Mouse (Mus musculus) kidney, adult 2 months (tissue): ENCODE results near the gene Tmem30b. TPM values are rescaled to one million over a fixed set of nuclear protein-coding genes. Genes with fewer than 3 reads are reported as not detected.

ENCODE experiments used
- DNase-seq: peaks from one replicate; pipeline ENCODE4 v3.0.0; 2021
- H3K27ac ChIP-seq: fragments of 200-500 bp; 2 replicates; pipeline ENCODE4 v1.5.1; 2012; ENCODE audit warnings: low read depth, low read length, control low read depth, inconsistent platforms; ENCODE audit not compliant: insufficient read depth
- H3K27me3 ChIP-seq: fragments of 200-500 bp; replicated peaks from 2 replicates; pipeline ENCODE4 v1.6.1; 2012; ENCODE audit warnings: mild to moderate bottlenecking, moderate library complexity, low read length, inconsistent platforms; ENCODE audit not compliant: control insufficient read depth, insufficient read depth
- H3K36me3 ChIP-seq: fragments of 200-500 bp; 2 replicates; pipeline ENCODE4 v1.6.1; 2012; ENCODE audit warnings: mild to moderate bottlenecking, moderate library complexity, low read length, inconsistent platforms; ENCODE audit not compliant: control insufficient read depth, insufficient read depth
- H3K4me1 ChIP-seq: fragments of 200-500 bp; 2 replicates; pipeline ENCODE4 v1.6.1; 2011; ENCODE audit warnings: low read length; ENCODE audit not compliant: control insufficient read depth, insufficient read depth
- H3K4me3 ChIP-seq: fragments of 200-500 bp; 2 replicates; pipeline ENCODE4 v1.5.1; 2011; ENCODE audit warnings: mild to moderate bottlenecking, low read depth, low read length, control low read depth; ENCODE audit not compliant: insufficient read depth
- CTCF ChIP-seq: fragments of 200-500 bp; conservative IDR thresholded peaks from 2 replicates; pipeline ENCODE4 v1.5.1; 2011; ENCODE audit warnings: low read depth, mild to moderate bottlenecking, control low read depth, low read length, moderate library complexity, mixed read lengths; ENCODE audit not compliant: insufficient read depth, insufficient read length
- POLR2A ChIP-seq: fragments of 200-500 bp; IDR thresholded peaks from one replicate; pipeline ENCODE4 v1.6.1; 2011; ENCODE audit warnings: low read depth, low read length, control low read depth
- WGBS: fragments of 180-500 bp; shearing (Covaris S2); methylation state at CpG from one replicate; pipeline ENCODE4 v1.1.7; 2018; 5-methylcytosine and 5-hydroxymethylcytosine counted together
- polyA plus RNA-seq: library from polyadenylated mRNA; depleted of rRNA; stranded (reverse); fragments of >200 nt; gene quantifications from 2 replicates; pipeline ENCODE4 v1.2.3, GENCODE M21; 2012

Tmem30b gene
- polyA plus RNA-seq, 1 experiment, result 16.5 TPM

GRCm38 (mm10) chr12:73558525-73559195 is 12.5 kb upstream of the Tmem30b start:
- Histone ChIP-seq H3K27me3 (no peaks in the 10 kb centered on the region), H3K36me3 (no peaks in the 10 kb centered on the region), H3K4me1 (no peaks in the 10 kb centered on the region), H3K27ac (no peak overlapping the region), H3K4me3 (no peak overlapping the region)
- 93% methylated on average over 20 of the region's 20 CpGs for WGBS
- no peak for DNase-seq
- TF ChIP-seq POLR2A (no peak), CTCF (no peak)

DNA sequence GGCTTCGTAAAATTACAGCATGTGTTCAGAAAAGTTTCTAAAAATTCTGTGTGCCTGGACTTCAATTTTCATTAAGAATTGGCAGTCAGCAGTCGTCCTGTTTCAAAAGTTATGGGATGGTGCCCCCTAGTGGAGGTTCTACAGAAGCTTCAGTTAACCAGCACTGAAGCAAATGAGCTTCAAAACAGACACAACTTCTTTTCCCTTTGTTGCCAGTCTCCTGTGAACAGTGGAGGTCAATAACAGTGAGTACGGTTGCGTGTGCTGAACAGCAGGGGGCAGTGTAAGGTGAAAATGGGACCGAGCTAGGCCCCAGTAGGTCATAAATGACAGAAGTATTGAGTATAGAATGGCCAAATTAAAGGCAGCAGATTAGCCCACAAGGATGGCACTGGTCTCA is 8.0 kb upstream of the Tmem30b start:
- Histone ChIP-seq H3K27ac (no peak overlapping the region), H3K27me3 (no peaks in the 10 kb centered on the region), H3K36me3 (no peaks in the 10 kb centered on the region), H3K4me1 (no peaks in the 10 kb centered on the region), H3K4me3 (no peak overlapping the region)
- TF ChIP-seq CTCF (peak; percentile 61), POLR2A (no peak)
- DNase-seq, result peak; percentile 81
- WGBS, result 2% methylated on average over 5 of the region's 5 CpGs

- TF ChIP-seq POLR2A, result no peak
- no peak for TF ChIP-seq CTCF
- WGBS, result 63% methylated on average over 8 of the region's 8 CpGs
- no peak overlapping the region for H3K4me3 ChIP-seq
- H3K36me3 ChIP-seq, result no peaks in the 10 kb centered on the region
- H3K27me3 ChIP-seq, result no peaks in the 10 kb centered on the region
- DNase-seq, result no peak
- no peak overlapping the region for H3K27ac ChIP-seq
- no peaks in the 10 kb centered on the region for H3K4me1 ChIP-seq
These were observed 2.1 kb upstream of the Tmem30b start for GRCm38 (mm10) chr12:73548259-73548658.

- Histone ChIP-seq H3K36me3 (no peaks in the 10 kb centered on the region), H3K27me3 (no peaks in the 10 kb centered on the region), H3K4me1 (no peaks in the 10 kb centered on the region), H3K4me3 (no peak overlapping the region), H3K27ac (no peak overlapping the region)
- DNase-seq, result no peak
- TF ChIP-seq CTCF (no peak), POLR2A (no peak)
- 37% methylated on average over 10 of the region's 10 CpGs for WGBS
These were observed 1.5 kb upstream of the Tmem30b start for GRCm38 (mm10) chr12:73547646-73548045.

DNA sequence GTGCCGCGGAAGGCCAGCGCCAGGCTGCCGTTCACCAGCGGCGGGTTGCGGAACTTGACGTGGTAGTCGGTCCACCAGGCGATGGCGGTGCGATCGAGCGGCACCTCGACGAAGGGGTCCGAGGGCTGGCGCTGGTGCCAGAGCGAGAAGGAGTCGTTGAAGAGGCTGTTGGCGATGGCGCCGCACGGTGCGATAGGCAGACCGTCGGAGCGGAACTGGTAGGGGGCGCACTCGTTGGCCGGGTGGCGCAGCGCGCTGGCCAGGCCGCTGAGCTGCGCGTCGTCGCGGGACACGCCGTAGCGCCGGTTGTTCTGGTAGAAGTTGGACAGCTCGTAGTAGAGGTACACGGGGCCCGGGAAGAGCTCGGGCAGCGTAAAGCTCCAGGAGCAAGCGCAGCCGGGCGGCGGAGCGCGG is 513 bp downstream of the Tmem30b start:
- Histone ChIP-seq H3K36me3 (no peaks in the 10 kb centered on the region), H3K27ac (peak overlapping the region; percentile 68), H3K4me1 (no peaks in the 10 kb centered on the region), H3K27me3 (no peaks in the 10 kb centered on the region), H3K4me3 (peak overlapping the region; percentile 60)
- DNase-seq, result peak; percentile 48
- TF ChIP-seq POLR2A (no peak), CTCF (peak; percentile 24; the same call in 1 of the 2 replicates)
- WGBS, result 1% methylated on average over 55 of the region's 55 CpGs

DNA sequence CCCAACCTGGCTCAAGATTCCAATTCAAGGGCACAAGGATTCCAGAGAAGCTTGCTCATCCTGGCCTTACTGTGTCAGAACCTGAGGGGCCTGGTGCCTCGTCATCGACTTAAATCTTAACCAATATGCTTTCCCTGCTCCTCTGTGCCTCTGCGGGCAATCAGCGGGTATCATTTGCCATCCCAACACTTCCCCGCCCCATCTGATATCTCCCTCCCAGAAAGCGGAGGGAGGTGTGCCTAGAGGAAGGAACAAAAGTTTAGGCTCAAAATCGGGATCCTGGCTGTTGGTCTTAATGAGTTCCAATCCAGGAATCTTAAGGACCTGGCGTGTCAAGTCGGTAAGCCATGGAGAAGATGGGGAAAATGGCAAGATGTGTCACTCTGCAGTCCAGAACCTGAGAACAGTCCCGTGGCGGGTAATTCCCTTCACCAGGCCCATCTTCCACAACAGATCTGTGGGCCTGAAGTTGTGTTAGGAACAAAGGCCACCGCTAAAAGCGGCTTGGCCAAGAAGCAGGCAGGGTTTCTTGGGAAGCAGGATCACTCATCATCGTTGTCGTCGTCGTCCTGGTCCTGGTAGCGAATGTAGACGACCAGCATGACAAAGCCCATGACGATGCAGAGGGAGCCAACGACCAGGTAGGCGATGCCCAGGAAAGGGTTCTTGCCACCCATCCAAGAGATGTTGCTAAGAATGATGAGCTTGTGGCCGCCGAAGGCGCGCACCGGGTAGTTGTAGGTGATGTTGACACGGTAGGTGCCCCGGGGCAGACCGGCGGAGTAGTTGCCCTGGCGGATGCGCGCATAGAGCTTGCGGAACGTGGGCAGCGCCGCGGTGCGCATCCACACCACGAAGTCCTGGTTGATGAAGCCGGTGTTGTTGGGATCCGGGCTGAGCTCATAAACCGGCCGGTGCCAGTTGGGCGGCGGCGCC is 1.2 kb downstream of the Tmem30b start:
- TF ChIP-seq POLR2A, result no peak
- TF ChIP-seq CTCF, result no peak
- Histone ChIP-seq H3K4me1 (no peaks in the 10 kb centered on the region), H3K27me3 (no peaks in the 10 kb centered on the region), H3K27ac (peak overlapping the region; percentile 68), H3K36me3 (no peaks in the 10 kb centered on the region), H3K4me3 (peak overlapping the region; percentile 60)
- no peak for DNase-seq
- 24% methylated on average over 48 of the region's 48 CpGs for WGBS

- Histone ChIP-seq H3K36me3 (no peaks in the 10 kb centered on the region), H3K27ac (no peak overlapping the region), H3K27me3 (no peaks in the 10 kb centered on the region), H3K4me3 (no peak overlapping the region), H3K4me1 (no peaks in the 10 kb centered on the region)
- no peak for DNase-seq
- TF ChIP-seq POLR2A (no peak), CTCF (no peak)
- 92% methylated on average over 5 of the region's 5 CpGs for WGBS
These were observed 3.0 kb downstream of the Tmem30b start for GRCm38 (mm10) chr12:73543191-73543590.
